Mouse (Mus musculus) neural tube, embryonic 13.5 days (tissue): ENCODE results near the gene Nab1. TPM values are rescaled to one million over a fixed set of nuclear protein-coding genes. Genes with fewer than 3 reads are reported as not detected.

Source experiments
- ATAC-seq: fragments of 200-750 bp; cut with Nextera tagmentation; 2 replicates; pipeline ENCODE4 v1.8.0; 2017; ENCODE audit warnings: low read depth, mild to moderate bottlenecking, moderate TSS enrichment, moderate library complexity
- H3K27ac ChIP-seq: fragments of 300-500 bp; sonication (generic); replicated peaks from 2 replicates; pipeline ENCODE4 v1.5.1; 2015; ENCODE audit warnings: moderate library complexity, mild to moderate bottlenecking, inconsistent platforms
- H3K27me3 ChIP-seq: fragments of 300-500 bp; sonication (generic); 2 replicates; pipeline ENCODE4 v1.6.1; 2015; ENCODE audit warnings: mild to moderate bottlenecking, inconsistent platforms
- H3K36me3 ChIP-seq: fragments of 300-500 bp; sonication (generic); 2 replicates; pipeline ENCODE4 v1.6.1; 2015; ENCODE audit warnings: mild to moderate bottlenecking, inconsistent platforms
- H3K4me1 ChIP-seq: fragments of 300-500 bp; sonication (generic); replicated peaks from 2 replicates; pipeline ENCODE4 v1.6.1; 2015; ENCODE audit warnings: inconsistent platforms
- H3K4me2 ChIP-seq: fragments of 300-500 bp; sonication (generic); 2 replicates; pipeline ENCODE4 v1.6.1; 2015; ENCODE audit warnings: inconsistent platforms, mild to moderate bottlenecking, moderate library complexity
- H3K4me3 ChIP-seq: fragments of 300-500 bp; sonication (generic); 2 replicates; pipeline ENCODE4 v1.5.1; 2015; ENCODE audit warnings: mild to moderate bottlenecking, inconsistent platforms
- H3K9ac ChIP-seq: fragments of 300-500 bp; sonication (generic); 2 replicates; pipeline ENCODE4 v1.6.1; 2015; ENCODE audit warnings: moderate library complexity, mild to moderate bottlenecking, inconsistent platforms
- H3K9me3 ChIP-seq: fragments of 300-500 bp; sonication (generic); 2 replicates; pipeline ENCODE4 v1.6.1; 2016; ENCODE audit warnings: inconsistent platforms
- WGBS: fragments of 180-500 bp; shearing (Covaris S2); methylation state at CpG from one replicate; pipeline ENCODE4 v1.1.7; 2015; 5-methylcytosine and 5-hydroxymethylcytosine counted together
- polyA plus RNA-seq: library from polyadenylated mRNA; unstranded; fragments of >200 nt; fragmentation: Nextera tagmentation; extraction: Ambion mirVana; gene quantifications from 2 replicates; pipeline ENCODE4 v1.2.1, GENCODE M21; 2015

The Nab1 gene
- polyA plus RNA-seq, 1 experiment from 2014 or later = 8.9 TPM

- Histone ChIP-seq H3K4me1 (peaks cover 23% of the 10 kb centered on the region), H3K4me3 (no peak overlapping the region), H3K4me2 (no peak overlapping the region), H3K27ac (peak overlapping the region; percentile 29; the same call in 1 of the 2 replicates), H3K9ac (no peak overlapping the region), H3K27me3 (no peaks in the 10 kb centered on the region), H3K9me3 (no peaks in the 10 kb centered on the region), H3K36me3 (no peaks in the 10 kb centered on the region)
- peak; percentile 61; the same call in 1 of the 2 replicates for ATAC-seq
- 54% methylated on average over 4 of the region's 4 CpGs for WGBS
These were observed 30.2 kb downstream of the Nab1 start for GRCm38 (mm10) chr1:52470326-52470725.

DNA sequence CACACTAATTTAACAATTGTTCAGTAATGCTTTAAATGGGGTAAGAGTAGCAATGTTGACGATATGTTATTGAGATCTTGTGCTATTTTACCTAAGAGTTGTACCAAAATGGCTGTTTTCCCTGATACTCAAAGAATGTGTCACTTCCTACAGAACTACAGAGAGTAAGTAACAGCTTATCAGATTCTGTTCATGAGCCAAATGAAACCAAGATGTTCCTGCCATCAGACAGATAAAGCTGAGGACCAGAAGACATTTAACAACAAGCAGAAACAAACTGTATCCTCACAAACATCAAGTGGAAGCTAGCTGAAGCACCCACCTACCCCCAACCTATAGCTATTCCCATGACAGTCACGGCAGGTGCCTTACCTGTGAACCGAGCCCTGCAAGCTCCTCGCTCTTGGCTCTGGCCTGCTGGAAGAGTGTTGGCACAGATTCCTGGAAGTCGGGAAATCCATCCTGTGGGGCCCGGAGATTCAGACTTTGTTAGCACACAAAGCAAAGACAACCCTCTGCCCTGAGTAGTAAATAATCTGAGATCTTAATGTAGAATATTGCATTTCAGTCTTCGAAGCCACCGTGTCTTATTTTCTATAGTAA is 33.9 kb downstream of the Nab1 start:
- no peaks in the 10 kb centered on the region for H3K27me3 ChIP-seq
- no peak overlapping the region for H3K4me3 ChIP-seq
- H3K9me3 ChIP-seq = no peaks in the 10 kb centered on the region
- WGBS = 93% methylated on average over 8 of the region's 8 CpGs
- no peaks in the 10 kb centered on the region for H3K36me3 ChIP-seq
- H3K4me1 ChIP-seq = peaks cover 17% of the 10 kb centered on the region
- H3K9ac ChIP-seq = no peak overlapping the region
- no peak overlapping the region for H3K4me2 ChIP-seq
- no peak for ATAC-seq
- H3K27ac ChIP-seq = no peak overlapping the region

DNA sequence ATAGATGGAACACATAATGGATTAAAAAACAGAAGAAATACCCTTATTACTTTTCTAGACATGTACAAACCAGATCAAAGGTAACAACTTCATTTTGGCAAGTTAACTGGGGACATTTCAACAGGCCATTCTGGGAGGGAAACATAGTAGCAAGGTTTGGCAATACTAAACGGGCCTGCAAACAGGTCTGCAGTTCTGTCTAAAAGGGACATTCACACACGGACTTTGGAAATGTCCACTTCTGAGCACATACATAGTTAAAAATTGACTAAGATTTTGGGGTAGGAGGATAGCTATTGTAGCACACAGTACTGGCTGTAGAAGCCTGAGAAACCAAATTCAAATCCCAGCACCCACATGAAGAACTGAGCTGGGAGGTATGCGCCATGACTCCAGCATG is 34.6 kb downstream of the Nab1 start:
- H3K27me3 ChIP-seq = no peaks in the 10 kb centered on the region
- H3K4me3 ChIP-seq = no peak overlapping the region
- ATAC-seq = no peak
- H3K9ac ChIP-seq = no peak overlapping the region
- peaks cover 9% of the 10 kb centered on the region for H3K4me1 ChIP-seq
- no peaks in the 10 kb centered on the region for H3K9me3 ChIP-seq
- no peaks in the 10 kb centered on the region for H3K36me3 ChIP-seq
- H3K27ac ChIP-seq = no peak overlapping the region
- 96% methylated on average over 3 of the region's 3 CpGs for WGBS
- no peak overlapping the region for H3K4me2 ChIP-seq

- Histone ChIP-seq H3K9me3 (no peaks in the 10 kb centered on the region), H3K27ac (no peak overlapping the region), H3K4me2 (no peak overlapping the region), H3K4me3 (no peak overlapping the region), H3K36me3 (no peaks in the 10 kb centered on the region), H3K9ac (no peak overlapping the region), H3K4me1 (peaks cover 4% of the 10 kb centered on the region), H3K27me3 (no peaks in the 10 kb centered on the region)
- WGBS = 83% methylated on average over 3 of the region's 3 CpGs
- ATAC-seq = no peak
These were observed 35.2 kb downstream of the Nab1 start for GRCm38 (mm10) chr1:52465264-52465663.

DNA sequence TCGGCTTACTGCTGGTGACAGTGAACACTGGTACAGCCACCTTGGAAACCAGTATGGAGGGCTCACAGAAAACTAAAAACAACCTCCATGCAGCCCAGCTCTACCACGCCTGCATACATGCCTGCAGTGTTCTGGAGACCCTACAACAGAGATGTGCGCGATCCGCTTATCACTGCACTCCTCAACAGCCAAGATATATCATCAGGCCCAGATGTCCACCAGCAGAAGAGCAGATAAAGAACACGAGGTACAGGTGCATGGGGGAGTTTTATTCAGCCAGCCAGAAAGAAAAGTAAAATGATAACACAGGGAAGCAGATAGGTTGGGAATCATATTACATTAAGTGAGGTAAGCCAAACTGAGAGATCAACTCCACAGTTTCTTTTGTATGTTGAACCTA is 37.2 kb downstream of the Nab1 start:
- Histone ChIP-seq H3K27ac (no peak overlapping the region), H3K27me3 (no peaks in the 10 kb centered on the region), H3K9ac (no peak overlapping the region), H3K36me3 (no peaks in the 10 kb centered on the region), H3K9me3 (no peaks in the 10 kb centered on the region), H3K4me2 (no peak overlapping the region), H3K4me3 (no peak overlapping the region), H3K4me1 (no peaks in the 10 kb centered on the region)
- 91% methylated on average over 6 of the region's 6 CpGs for WGBS
- no peak for ATAC-seq

DNA sequence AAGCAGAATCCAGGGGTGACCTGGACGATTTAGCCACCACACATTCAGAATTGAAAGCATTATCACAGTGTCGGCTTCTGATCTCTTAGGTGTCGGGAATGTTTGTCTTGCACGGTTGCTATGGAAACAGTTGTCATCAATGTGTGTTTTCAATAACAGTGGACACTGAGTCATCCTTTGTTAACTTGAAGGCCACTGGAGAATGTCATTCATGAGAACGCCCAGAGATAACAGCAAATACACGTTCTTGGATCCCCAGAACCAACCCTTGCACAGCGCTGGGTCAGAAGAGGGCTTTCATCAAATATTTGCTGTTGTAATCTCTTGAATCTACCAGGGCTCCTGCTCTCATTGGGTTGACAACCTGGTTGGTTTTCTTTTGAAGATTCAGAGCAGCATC is 43.9 kb downstream of the Nab1 start:
- no peak overlapping the region for H3K4me3 ChIP-seq
- H3K4me1 ChIP-seq = no peaks in the 10 kb centered on the region
- H3K36me3 ChIP-seq = 0 out of 2 replicates have a peak, but pooled peaks cover 3% of the 10 kb centered on the region
- ATAC-seq = no peak
- no peak overlapping the region for H3K9ac ChIP-seq
- no peak overlapping the region for H3K27ac ChIP-seq
- no peak overlapping the region for H3K4me2 ChIP-seq
- H3K9me3 ChIP-seq = no peaks in the 10 kb centered on the region
- 69% methylated on average over 7 of the region's 7 CpGs for WGBS
- no peaks in the 10 kb centered on the region for H3K27me3 ChIP-seq

GRCm38 (mm10) chr1:52454509-52455001 is 45.9 kb downstream of the Nab1 start:
- 0 out of 2 replicates have a peak, but pooled peaks cover 3% of the 10 kb centered on the region for H3K36me3 ChIP-seq

DNA sequence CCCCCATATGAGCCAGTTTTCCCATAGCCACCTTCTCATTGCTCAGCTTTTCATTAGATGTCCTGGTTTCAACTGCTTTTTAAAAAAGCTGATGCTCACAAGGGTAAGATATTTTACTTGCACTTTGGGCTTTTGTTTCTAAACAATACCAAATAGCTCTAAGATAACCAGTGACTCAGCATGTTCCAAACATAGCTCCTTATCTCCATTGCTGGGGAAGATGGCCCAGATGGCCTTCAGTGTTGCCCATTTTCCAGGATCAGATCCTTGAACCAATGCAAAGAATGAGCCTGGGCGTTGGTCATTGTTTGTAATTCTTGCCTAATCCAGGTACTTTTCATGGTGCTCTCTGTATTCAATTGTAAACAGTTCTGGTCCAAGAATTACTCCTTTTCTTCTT is 49.1 kb downstream of the Nab1 start:
- Histone ChIP-seq H3K27ac (no peak overlapping the region), H3K27me3 (no peaks in the 10 kb centered on the region), H3K9ac (no peak overlapping the region), H3K9me3 (no peaks in the 10 kb centered on the region), H3K4me2 (no peak overlapping the region), H3K4me3 (no peak overlapping the region), H3K4me1 (no peaks in the 10 kb centered on the region), H3K36me3 (no peaks in the 10 kb centered on the region)
- 86% methylated on average over 1 of the region's 1 CpGs for WGBS
- ATAC-seq = no peak

More at GRCm38 (mm10) chr1:52454509-52455001, 45.9 kb downstream of the Nab1 start:
- Histone ChIP-seq H3K4me2 (no peak overlapping the region), H3K27ac (no peak overlapping the region), H3K4me1 (no peaks in the 10 kb centered on the region), H3K9me3 (no peaks in the 10 kb centered on the region), H3K27me3 (no peaks in the 10 kb centered on the region), H3K4me3 (no peak overlapping the region), H3K9ac (no peak overlapping the region)
- ATAC-seq = no peak
- WGBS = 94% methylated on average over 3 of the region's 3 CpGs

DNA sequence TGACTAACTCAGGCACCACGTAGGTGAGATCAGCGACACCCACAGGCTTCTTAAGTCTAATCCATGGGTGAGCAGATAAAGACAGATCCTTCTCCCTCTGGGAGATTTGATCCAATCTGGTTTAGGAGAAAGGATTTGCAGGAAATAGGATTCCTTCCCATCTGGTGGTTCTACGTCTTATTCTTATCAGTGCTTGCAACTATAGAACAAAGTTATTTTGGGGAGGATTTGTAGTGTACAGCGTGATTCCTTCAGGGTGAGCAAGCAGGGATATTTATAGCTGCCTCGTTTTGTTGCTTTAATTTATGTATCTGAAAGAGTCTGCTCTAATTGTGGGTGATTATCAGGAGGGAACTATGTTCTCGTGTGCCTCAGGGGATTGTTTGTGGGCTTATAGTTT is 64.6 kb downstream of the Nab1 start:
- H3K4me3 ChIP-seq = no peak overlapping the region
- H3K9me3 ChIP-seq = no peaks in the 10 kb centered on the region
- H3K4me1 ChIP-seq = no peaks in the 10 kb centered on the region
- H3K27ac ChIP-seq = no peak overlapping the region
- no peaks in the 10 kb centered on the region for H3K36me3 ChIP-seq
- H3K9ac ChIP-seq = no peak overlapping the region
- 62% methylated on average over 6 of the region's 6 CpGs for WGBS
- no peak for ATAC-seq
- no peak overlapping the region for H3K4me2 ChIP-seq
- no peaks in the 10 kb centered on the region for H3K27me3 ChIP-seq

GRCm38 (mm10) chr1:52434085-52434484 is 66.4 kb downstream of the Nab1 start:
- H3K27me3 ChIP-seq = no peaks in the 10 kb centered on the region
- H3K4me3 ChIP-seq = no peak overlapping the region
- no peak overlapping the region for H3K9ac ChIP-seq
- WGBS = 84% methylated on average over 4 of the region's 4 CpGs
- no peak overlapping the region for H3K4me2 ChIP-seq
- no peaks in the 10 kb centered on the region for H3K36me3 ChIP-seq
- no peak for ATAC-seq
- no peak overlapping the region for H3K27ac ChIP-seq
- no peaks in the 10 kb centered on the region for H3K4me1 ChIP-seq
- no peaks in the 10 kb centered on the region for H3K9me3 ChIP-seq

- Histone ChIP-seq H3K4me2 (no peak overlapping the region), H3K27ac (no peak overlapping the region), H3K27me3 (no peaks in the 10 kb centered on the region), H3K4me3 (no peak overlapping the region), H3K9me3 (no peaks in the 10 kb centered on the region), H3K9ac (no peak overlapping the region), H3K36me3 (no peaks in the 10 kb centered on the region), H3K4me1 (no peaks in the 10 kb centered on the region)
- no peak for ATAC-seq
- WGBS = 80% methylated on average over 8 of the region's 8 CpGs
These were observed 68.7 kb downstream of the Nab1 start for GRCm38 (mm10) chr1:52431806-52432205.

GRCm38 (mm10) chr1:52430606-52431005 is 69.9 kb downstream of the Nab1 start:
- Histone ChIP-seq H3K9ac (no peak overlapping the region), H3K9me3 (no peaks in the 10 kb centered on the region), H3K36me3 (no peaks in the 10 kb centered on the region), H3K27ac (no peak overlapping the region), H3K4me2 (no peak overlapping the region), H3K27me3 (no peaks in the 10 kb centered on the region), H3K4me1 (no peaks in the 10 kb centered on the region), H3K4me3 (no peak overlapping the region)
- 91% methylated on average over 2 of the region's 2 CpGs for WGBS
- ATAC-seq = no peak

- Histone ChIP-seq H3K9me3 (no peaks in the 10 kb centered on the region), H3K27ac (no peak overlapping the region), H3K4me1 (no peaks in the 10 kb centered on the region), H3K9ac (no peak overlapping the region), H3K27me3 (no peaks in the 10 kb centered on the region), H3K36me3 (no peaks in the 10 kb centered on the region), H3K4me2 (no peak overlapping the region), H3K4me3 (no peak overlapping the region)
- 96% methylated on average over 1 of the region's 1 CpGs for WGBS
- ATAC-seq = no peak
These were observed 70.4 kb downstream of the Nab1 start for GRCm38 (mm10) chr1:52430116-52430515.
